Mouse (Mus musculus): ENCODE results near the gene Wars. TPM values are rescaled to one million over a fixed set of nuclear protein-coding genes. Genes with fewer than 3 reads are reported as not detected.

The Wars gene
- polyA plus RNA-seq, 1 experiment from 2014 or later: 94.2 TPM

GRCm38 (mm10) chr12:108826282-108826957, 67.6 kb downstream of the Wars start:
- H3K4me3 ChIP-seq (ENCODE audit: low read depth, low read length): no peak overlapping the region
- no peak overlapping the region for H3K27ac ChIP-seq (ENCODE audit: low read length)
- H3K9me3 ChIP-seq (ENCODE audit: control insufficient read depth, low read depth, low read length): no peaks in the 10 kb centered on the region
- ATAC-seq (ENCODE audit: insufficient number of reproducible peaks, insufficient read depth, low FRiP score, low read depth): no peak
- H3K9ac ChIP-seq (replicated peaks; ENCODE audit: low read depth, low read length): no peak overlapping the region
- no peak overlapping the region for H3K4me2 ChIP-seq (replicated peaks; ENCODE audit: low read depth, low read length)
- WGBS: 95% methylated on average over 19 of the region's 19 CpGs
- H3K4me1 ChIP-seq (ENCODE audit: control insufficient read depth, insufficient read depth, low read length): no peaks in the 10 kb centered on the region
- H3K27me3 ChIP-seq (ENCODE audit: control insufficient read depth, insufficient read depth, low read length): no peaks in the 10 kb centered on the region
- peaks cover 3% of the 10 kb centered on the region; the same call in 1 of the 2 replicates for H3K36me3 ChIP-seq (ENCODE audit: control insufficient read depth, insufficient read depth, low read length)

GRCm38 (mm10) chr12:108825561-108826224, 68.3 kb downstream of the Wars start:
- Histone ChIP-seq H3K27me3 (ENCODE audit: control insufficient read depth, insufficient read depth, low read length) (no peaks in the 10 kb centered on the region), H3K4me3 (ENCODE audit: low read depth, low read length) (no peak overlapping the region), H3K9me3 (ENCODE audit: control insufficient read depth, low read depth, low read length) (no peaks in the 10 kb centered on the region), H3K4me2 (replicated peaks; ENCODE audit: low read depth, low read length) (no peak overlapping the region), H3K4me1 (ENCODE audit: control insufficient read depth, insufficient read depth, low read length) (no peaks in the 10 kb centered on the region), H3K9ac (replicated peaks; ENCODE audit: low read depth, low read length) (no peak overlapping the region), H3K36me3 (ENCODE audit: control insufficient read depth, insufficient read depth, low read length) (peaks cover 3% of the 10 kb centered on the region; the same call in 1 of the 2 replicates), H3K27ac (ENCODE audit: low read length) (no peak overlapping the region)
- no peak for ATAC-seq (ENCODE audit: insufficient number of reproducible peaks, insufficient read depth, low FRiP score, low read depth)
- WGBS: 91% methylated on average over 13 of the region's 13 CpGs

- Histone ChIP-seq H3K36me3 (ENCODE audit: control insufficient read depth, insufficient read depth, low read length) (peaks cover 3% of the 10 kb centered on the region), H3K4me3 (ENCODE audit: low read depth, low read length) (no peak overlapping the region), H3K27ac (ENCODE audit: low read length) (no peak overlapping the region), H3K9ac (replicated peaks; ENCODE audit: low read depth, low read length) (no peak overlapping the region), H3K4me1 (ENCODE audit: control insufficient read depth, insufficient read depth, low read length) (no peaks in the 10 kb centered on the region), H3K9me3 (ENCODE audit: control insufficient read depth, low read depth, low read length) (no peaks in the 10 kb centered on the region), H3K27me3 (ENCODE audit: control insufficient read depth, insufficient read depth, low read length) (no peaks in the 10 kb centered on the region), H3K4me2 (replicated peaks; ENCODE audit: low read depth, low read length) (no peak overlapping the region)
- no peak for ATAC-seq (ENCODE audit: insufficient number of reproducible peaks, insufficient read depth, low FRiP score, low read depth)
- WGBS: 85% methylated on average over 15 of the region's 15 CpGs
Measured at GRCm38 (mm10) chr12:108824225-108824874, 69.6 kb downstream of the Wars start.

- WGBS: 55% methylated on average over 8 of the region's 8 CpGs
- Histone ChIP-seq H3K9ac (replicated peaks; ENCODE audit: low read depth, low read length) (no peak overlapping the region), H3K9me3 (ENCODE audit: control insufficient read depth, low read depth, low read length) (no peaks in the 10 kb centered on the region), H3K4me2 (replicated peaks; ENCODE audit: low read depth, low read length) (no peak overlapping the region), H3K4me3 (ENCODE audit: low read depth, low read length) (no peak overlapping the region), H3K36me3 (ENCODE audit: control insufficient read depth, insufficient read depth, low read length) (peaks cover 3% of the 10 kb centered on the region), H3K4me1 (ENCODE audit: control insufficient read depth, insufficient read depth, low read length) (no peaks in the 10 kb centered on the region), H3K27ac (ENCODE audit: low read length) (no peak overlapping the region), H3K27me3 (ENCODE audit: control insufficient read depth, insufficient read depth, low read length) (no peaks in the 10 kb centered on the region)
- ATAC-seq (ENCODE audit: insufficient number of reproducible peaks, insufficient read depth, low FRiP score, low read depth): no peak
Measured at GRCm38 (mm10) chr12:108823036-108823435, 70.9 kb downstream of the Wars start.

- Histone ChIP-seq H3K27me3 (ENCODE audit: control insufficient read depth, insufficient read depth, low read length) (no peaks in the 10 kb centered on the region), H3K4me1 (ENCODE audit: control insufficient read depth, insufficient read depth, low read length) (no peaks in the 10 kb centered on the region), H3K4me2 (replicated peaks; ENCODE audit: low read depth, low read length) (no peak overlapping the region), H3K27ac (ENCODE audit: low read length) (no peak overlapping the region), H3K9ac (replicated peaks; ENCODE audit: low read depth, low read length) (no peak overlapping the region), H3K9me3 (ENCODE audit: control insufficient read depth, low read depth, low read length) (no peaks in the 10 kb centered on the region), H3K4me3 (ENCODE audit: low read depth, low read length) (no peak overlapping the region), H3K36me3 (ENCODE audit: control insufficient read depth, insufficient read depth, low read length) (peaks cover under 1% of the 10 kb centered on the region)
- 93% methylated on average over 4 of the region's 4 CpGs for WGBS
- no peak for ATAC-seq (ENCODE audit: insufficient number of reproducible peaks, insufficient read depth, low FRiP score, low read depth)
Measured at GRCm38 (mm10) chr12:108820461-108820860, 73.5 kb downstream of the Wars start.

GRCm38 (mm10) chr12:108816569-108816968, 77.4 kb downstream of the Wars start:
- no peaks in the 10 kb centered on the region for H3K27me3 ChIP-seq (ENCODE audit: control insufficient read depth, insufficient read depth, low read length)
- H3K9me3 ChIP-seq (ENCODE audit: control insufficient read depth, low read depth, low read length): no peaks in the 10 kb centered on the region
- H3K4me3 ChIP-seq (ENCODE audit: low read depth, low read length): no peak overlapping the region
- H3K4me1 ChIP-seq (ENCODE audit: control insufficient read depth, insufficient read depth, low read length): no peaks in the 10 kb centered on the region
- no peak for ATAC-seq (ENCODE audit: insufficient number of reproducible peaks, insufficient read depth, low FRiP score, low read depth)
- H3K27ac ChIP-seq (ENCODE audit: low read length): no peak overlapping the region
- H3K9ac ChIP-seq (replicated peaks; ENCODE audit: low read depth, low read length): no peak overlapping the region
- no peak overlapping the region for H3K4me2 ChIP-seq (replicated peaks; ENCODE audit: low read depth, low read length)
- peaks cover 15% of the 10 kb centered on the region for H3K36me3 ChIP-seq (ENCODE audit: control insufficient read depth, insufficient read depth, low read length)
- 76% methylated on average over 11 of the region's 11 CpGs for WGBS

GRCm38 (mm10) chr12:108814470-108814869, 79.5 kb downstream of the Wars start:
- no peak for ATAC-seq (ENCODE audit: insufficient number of reproducible peaks, insufficient read depth, low FRiP score, low read depth)
- H3K4me1 ChIP-seq (ENCODE audit: control insufficient read depth, insufficient read depth, low read length): no peaks in the 10 kb centered on the region
- WGBS: 93% methylated on average over 6 of the region's 6 CpGs
- no peak overlapping the region for H3K9ac ChIP-seq (replicated peaks; ENCODE audit: low read depth, low read length)
- H3K27ac ChIP-seq (ENCODE audit: low read length): no peak overlapping the region
- no peak overlapping the region for H3K4me3 ChIP-seq (ENCODE audit: low read depth, low read length)
- H3K27me3 ChIP-seq (ENCODE audit: control insufficient read depth, insufficient read depth, low read length): no peaks in the 10 kb centered on the region
- peaks cover 15% of the 10 kb centered on the region; the same call in 1 of the 2 replicates for H3K36me3 ChIP-seq (ENCODE audit: control insufficient read depth, insufficient read depth, low read length)
- H3K4me2 ChIP-seq (replicated peaks; ENCODE audit: low read depth, low read length): no peak overlapping the region
- no peaks in the 10 kb centered on the region for H3K9me3 ChIP-seq (ENCODE audit: control insufficient read depth, low read depth, low read length)

GRCm38 (mm10) chr12:108812463-108812862, 81.5 kb downstream of the Wars start:
- WGBS: 83% methylated on average over 6 of the region's 6 CpGs
- Histone ChIP-seq H3K27me3 (ENCODE audit: control insufficient read depth, insufficient read depth, low read length) (no peaks in the 10 kb centered on the region), H3K4me3 (ENCODE audit: low read depth, low read length) (no peak overlapping the region), H3K36me3 (ENCODE audit: control insufficient read depth, insufficient read depth, low read length) (peaks cover 20% of the 10 kb centered on the region; the same call in 1 of the 2 replicates), H3K9me3 (ENCODE audit: control insufficient read depth, low read depth, low read length) (no peaks in the 10 kb centered on the region), H3K4me2 (replicated peaks; ENCODE audit: low read depth, low read length) (no peak overlapping the region), H3K4me1 (ENCODE audit: control insufficient read depth, insufficient read depth, low read length) (no peaks in the 10 kb centered on the region), H3K27ac (ENCODE audit: low read length) (no peak overlapping the region), H3K9ac (replicated peaks; ENCODE audit: low read depth, low read length) (no peak overlapping the region)
- no peak for ATAC-seq (ENCODE audit: insufficient number of reproducible peaks, insufficient read depth, low FRiP score, low read depth)

All from stomach, embryonic 14.5 days (tissue).